Mouse (Mus musculus): ENCODE measurements around the gene Olfr743. TPM values are rescaled to one million over a fixed set of nuclear protein-coding genes. Genes with fewer than 3 reads are reported as not detected.

Gene Olfr743
- not detected in 2 replicates for polyA plus RNA-seq (2012; rRNA removed)

DNA sequence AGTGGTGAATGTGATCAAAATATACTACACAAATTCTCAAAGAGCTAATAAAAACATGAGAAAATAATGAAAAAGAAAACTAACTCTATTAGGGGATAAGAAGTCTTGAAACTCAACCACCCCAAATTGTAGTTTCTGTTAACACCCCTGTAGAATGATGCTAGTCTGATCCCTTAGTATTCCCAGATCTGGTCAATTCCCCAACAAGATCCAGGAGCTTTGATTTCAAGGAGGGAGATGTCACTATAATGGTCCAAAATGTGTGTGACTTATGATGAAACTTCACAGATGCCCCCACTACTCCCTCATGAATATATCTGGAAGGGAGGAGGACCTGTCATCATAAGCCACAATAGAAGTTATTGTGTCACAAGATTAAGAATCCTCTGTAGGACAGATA lies at the start of gene Olfr743:
Gene Olfr743 (plus strand): TSS at position 301 of the 400 bp plus-strand sequence.

GRCm38 (mm10) chr14:50472438-50472837 lies 49.2 kb upstream of the Olfr743 start, which contains the start of gene Olfr741:
TSS of gene Olfr741 (plus strand) at chr14:50472738.

DNA sequence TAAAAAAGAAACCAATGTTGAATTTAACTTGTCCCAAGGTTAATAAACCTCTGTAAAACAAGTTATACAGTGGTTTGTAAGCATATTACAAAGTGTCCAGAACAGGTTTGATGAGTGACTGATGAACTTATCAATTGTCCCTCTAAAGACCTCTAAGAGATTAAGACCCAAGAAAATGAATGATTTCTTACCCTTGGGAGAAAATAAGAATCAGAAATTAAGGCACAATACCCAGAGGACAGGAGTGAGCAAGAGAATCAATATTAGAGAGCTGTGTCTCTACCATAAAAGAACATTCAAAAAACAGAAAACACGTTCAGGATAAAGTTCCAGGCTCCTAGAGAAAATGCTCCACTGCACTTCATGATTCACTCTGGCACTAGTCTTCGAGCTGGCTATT lies 18.3 kb upstream of the Olfr743 start, which contains the start of gene Olfr742:
Gene Olfr742 (plus strand): TSS at position 301 of the 400 bp plus-strand sequence.

Other genes starting within 250 kb of the Olfr743 start
- gene Olfr732, start 237.6 kb upstream of the Olfr743 start, polyA plus RNA-seq (2012; rRNA removed): not detected in 2 replicates
- gene Olfr733, start 220.3 kb upstream of the Olfr743 start, polyA plus RNA-seq (2012; rRNA removed): not detected in 2 replicates
- gene Olfr734, start 195.1 kb upstream of the Olfr743 start, polyA plus RNA-seq (2012; rRNA removed): not detected in 2 replicates
- not detected in 2 replicates for gene Olfr735, start 173.0 kb upstream of the Olfr743 start, polyA plus RNA-seq (2012; rRNA removed)
- gene Tlr11, start 163.9 kb upstream of the Olfr743 start, polyA plus RNA-seq (2012; rRNA removed): 0.14 and 0.21 TPM in 2 replicates
- gene Olfr736, start 140.7 kb upstream of the Olfr743 start, polyA plus RNA-seq (2012; rRNA removed): not detected in 2 replicates
- gene Olfr738, start 114.3 kb upstream of the Olfr743 start, polyA plus RNA-seq (2012; rRNA removed): not detected in 2 replicates
- gene Olfr739, start 103.2 kb upstream of the Olfr743 start, polyA plus RNA-seq (2012; rRNA removed): not detected in 2 replicates
- not detected in 2 replicates for gene Olfr740, start 76.3 kb upstream of the Olfr743 start, polyA plus RNA-seq (2012; rRNA removed)
- not detected in 2 replicates for gene Olfr741, start 49.1 kb upstream of the Olfr743 start, polyA plus RNA-seq (2012; rRNA removed)
- gene Olfr742, start 18.2 kb upstream of the Olfr743 start, polyA plus RNA-seq (2012; rRNA removed): not detected in 2 replicates
- not detected in 2 replicates for gene Olfr744, start 93.0 kb downstream of the Olfr743 start, polyA plus RNA-seq (2012; rRNA removed)
- gene Olfr745, start 117.5 kb downstream of the Olfr743 start, polyA plus RNA-seq (2012; rRNA removed): not detected in 2 replicates
- gene Olfr746, start 125.2 kb downstream of the Olfr743 start, polyA plus RNA-seq (2012; rRNA removed): not detected in 2 replicates
- gene Olfr747, start 171.4 kb downstream of the Olfr743 start, polyA plus RNA-seq (2012; rRNA removed): not detected in 2 replicates
- gene Olfr748, start 185.5 kb downstream of the Olfr743 start, polyA plus RNA-seq (2012; rRNA removed): not detected in 2 replicates
- gene Olfr749, start 223.3 kb downstream of the Olfr743 start, polyA plus RNA-seq (2012; rRNA removed): not detected in 2 replicates